Mouse (Mus musculus): ENCODE results near the gene Plekhm1. TPM values are rescaled to one million over a fixed set of nuclear protein-coding genes. Genes with fewer than 3 reads are reported as not detected.

The Plekhm1 gene
- polyA plus RNA-seq, 1 experiment from 2014 or later: 4.7 TPM

- no peak for TF ChIP-seq CTCF (IDR thresholded peaks at IDR 0.05; ENCODE audit: low read depth)
- 0 out of 2 replicates have a peak overlapping the region, but pooled peaks have one; percentile 54 for H3K27ac ChIP-seq (ENCODE audit: low read depth, low read length)
- no peak for ATAC-seq
- H3K4me2 ChIP-seq (replicated peaks; ENCODE audit: low read depth): 0 out of 2 replicates have a peak overlapping the region, but pooled peaks have one; percentile 17
- H3K4me3 ChIP-seq (ENCODE audit: low read depth, low read length): no peak overlapping the region
- no peaks in the 10 kb centered on the region for H3K27me3 ChIP-seq (replicated peaks; ENCODE audit: control insufficient read depth, insufficient read depth, low read length)
- no peak overlapping the region for H3K9ac ChIP-seq (ENCODE audit: low read depth, low read length)
- 48% methylated on average over 1 of the region's 1 CpGs for WGBS
- H3K36me3 ChIP-seq (ENCODE audit: control insufficient read depth, insufficient read depth): peaks cover 12% of the 10 kb centered on the region
- H3K9me3 ChIP-seq (ENCODE audit: control insufficient read depth): no peaks in the 10 kb centered on the region
- peaks cover 18% of the 10 kb centered on the region for H3K4me1 ChIP-seq (replicated peaks; ENCODE audit: control insufficient read depth, insufficient read depth, low read length)
These were observed 68.6 kb downstream of the Plekhm1 start for GRCm38 (mm10) chr11:103343881-103344280.

DNA sequence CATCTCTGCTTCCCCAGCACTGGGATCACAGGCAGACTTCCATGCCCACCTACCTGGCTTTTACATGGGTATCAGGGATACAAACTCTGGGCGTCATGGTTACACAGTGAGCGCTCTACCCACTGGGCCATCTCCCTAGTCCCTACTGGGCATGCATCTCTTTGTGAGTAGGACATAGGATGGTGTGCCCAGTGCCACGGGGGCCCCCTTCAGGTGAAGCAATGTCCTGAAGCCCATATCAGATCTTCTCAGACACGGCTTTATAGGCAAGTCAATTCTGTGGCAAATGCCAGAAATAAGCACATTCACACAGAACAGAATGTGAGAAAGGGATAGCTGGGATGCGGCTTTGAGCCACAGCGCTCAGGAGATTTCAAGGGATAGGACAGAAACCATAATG is 69.4 kb downstream of the Plekhm1 start:
- H3K9me3 ChIP-seq (ENCODE audit: control insufficient read depth): no peaks in the 10 kb centered on the region
- H3K9ac ChIP-seq (ENCODE audit: low read depth, low read length): no peak overlapping the region
- no peaks in the 10 kb centered on the region for H3K27me3 ChIP-seq (replicated peaks; ENCODE audit: control insufficient read depth, insufficient read depth, low read length)
- 78% methylated on average over 6 of the region's 6 CpGs for WGBS
- peak; percentile 60 for TF ChIP-seq CTCF (IDR thresholded peaks at IDR 0.05; ENCODE audit: low read depth)
- no peak for ATAC-seq
- H3K4me2 ChIP-seq (replicated peaks; ENCODE audit: low read depth): no peak overlapping the region
- peak overlapping the region; percentile 10; the same call in 1 of the 2 replicates for H3K27ac ChIP-seq (ENCODE audit: low read depth, low read length)
- H3K4me1 ChIP-seq (replicated peaks; ENCODE audit: control insufficient read depth, insufficient read depth, low read length): peaks cover 18% of the 10 kb centered on the region
- H3K4me3 ChIP-seq (ENCODE audit: low read depth, low read length): no peak overlapping the region
- H3K36me3 ChIP-seq (ENCODE audit: control insufficient read depth, insufficient read depth): peaks cover 17% of the 10 kb centered on the region

DNA sequence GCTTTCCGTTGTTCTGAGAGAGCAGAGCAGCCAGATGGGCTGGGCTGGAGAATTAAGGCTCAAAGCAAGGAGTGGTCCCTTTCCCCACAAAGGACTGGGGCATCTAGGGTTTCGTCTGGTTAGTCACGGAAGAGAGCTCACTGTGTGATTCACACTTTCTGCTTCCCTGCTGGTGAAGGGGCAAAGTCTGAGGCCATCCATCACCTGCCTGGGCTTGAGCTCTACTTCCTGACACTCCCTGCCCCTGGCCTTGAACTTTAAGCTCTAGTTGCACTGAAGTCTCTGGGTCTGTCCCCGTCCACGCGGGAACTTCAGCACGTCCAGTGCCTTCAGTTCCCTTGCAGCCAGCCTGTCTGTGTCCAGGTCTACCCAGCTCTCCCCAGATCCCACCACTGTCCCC is 71.8 kb downstream of the Plekhm1 start:
- no peak for TF ChIP-seq CTCF (IDR thresholded peaks at IDR 0.05; ENCODE audit: low read depth)
- Histone ChIP-seq H3K4me3 (ENCODE audit: low read depth, low read length) (no peak overlapping the region), H3K4me2 (replicated peaks; ENCODE audit: low read depth) (peak overlapping the region; percentile 69), H3K27me3 (replicated peaks; ENCODE audit: control insufficient read depth, insufficient read depth, low read length) (no peaks in the 10 kb centered on the region), H3K9me3 (ENCODE audit: control insufficient read depth) (no peaks in the 10 kb centered on the region), H3K36me3 (ENCODE audit: control insufficient read depth, insufficient read depth) (peaks cover 35% of the 10 kb centered on the region), H3K27ac (ENCODE audit: low read depth, low read length) (peak overlapping the region; percentile 98), H3K4me1 (replicated peaks; ENCODE audit: control insufficient read depth, insufficient read depth, low read length) (peaks cover 18% of the 10 kb centered on the region), H3K9ac (ENCODE audit: low read depth, low read length) (peak overlapping the region; percentile 58; the same call in 1 of the 2 replicates)
- ATAC-seq: peak; percentile 85
- WGBS: 12% methylated on average over 7 of the region's 7 CpGs

DNA sequence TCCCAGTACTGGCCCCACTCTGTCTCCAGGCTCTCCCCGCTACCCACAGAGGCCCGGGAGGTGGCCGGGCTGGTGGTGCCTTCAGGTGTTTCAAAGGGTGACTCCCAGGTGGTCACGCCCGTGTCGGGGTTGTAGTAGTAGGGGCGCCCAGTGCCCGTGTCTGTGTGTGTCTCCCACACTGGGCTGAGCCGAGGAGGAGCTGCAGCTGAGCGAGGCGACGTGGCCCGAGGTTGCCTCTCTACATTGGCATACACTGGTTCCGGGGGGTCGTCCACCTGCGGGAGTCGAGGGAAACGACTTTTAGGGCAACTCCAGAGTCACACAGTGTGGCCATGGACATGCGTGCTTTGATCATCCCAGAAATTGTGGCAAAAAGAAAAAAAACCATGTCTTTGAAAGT is 72.4 kb downstream of the Plekhm1 start:
- peak overlapping the region; percentile 58 for H3K9ac ChIP-seq (ENCODE audit: low read depth, low read length)
- peak overlapping the region; percentile 98 for H3K27ac ChIP-seq (ENCODE audit: low read depth, low read length)
- H3K4me3 ChIP-seq (ENCODE audit: low read depth, low read length): peak overlapping the region; percentile 30
- no peaks in the 10 kb centered on the region for H3K9me3 ChIP-seq (ENCODE audit: control insufficient read depth)
- no peak for TF ChIP-seq CTCF (IDR thresholded peaks at IDR 0.05; ENCODE audit: low read depth)
- no peaks in the 10 kb centered on the region for H3K27me3 ChIP-seq (replicated peaks; ENCODE audit: control insufficient read depth, insufficient read depth, low read length)
- peaks cover 35% of the 10 kb centered on the region for H3K36me3 ChIP-seq (ENCODE audit: control insufficient read depth, insufficient read depth)
- peak; percentile 37 for ATAC-seq
- 27% methylated on average over 19 of the region's 19 CpGs for WGBS
- H3K4me1 ChIP-seq (replicated peaks; ENCODE audit: control insufficient read depth, insufficient read depth, low read length): peaks cover 17% of the 10 kb centered on the region
- H3K4me2 ChIP-seq (replicated peaks; ENCODE audit: low read depth): peak overlapping the region; percentile 69

DNA sequence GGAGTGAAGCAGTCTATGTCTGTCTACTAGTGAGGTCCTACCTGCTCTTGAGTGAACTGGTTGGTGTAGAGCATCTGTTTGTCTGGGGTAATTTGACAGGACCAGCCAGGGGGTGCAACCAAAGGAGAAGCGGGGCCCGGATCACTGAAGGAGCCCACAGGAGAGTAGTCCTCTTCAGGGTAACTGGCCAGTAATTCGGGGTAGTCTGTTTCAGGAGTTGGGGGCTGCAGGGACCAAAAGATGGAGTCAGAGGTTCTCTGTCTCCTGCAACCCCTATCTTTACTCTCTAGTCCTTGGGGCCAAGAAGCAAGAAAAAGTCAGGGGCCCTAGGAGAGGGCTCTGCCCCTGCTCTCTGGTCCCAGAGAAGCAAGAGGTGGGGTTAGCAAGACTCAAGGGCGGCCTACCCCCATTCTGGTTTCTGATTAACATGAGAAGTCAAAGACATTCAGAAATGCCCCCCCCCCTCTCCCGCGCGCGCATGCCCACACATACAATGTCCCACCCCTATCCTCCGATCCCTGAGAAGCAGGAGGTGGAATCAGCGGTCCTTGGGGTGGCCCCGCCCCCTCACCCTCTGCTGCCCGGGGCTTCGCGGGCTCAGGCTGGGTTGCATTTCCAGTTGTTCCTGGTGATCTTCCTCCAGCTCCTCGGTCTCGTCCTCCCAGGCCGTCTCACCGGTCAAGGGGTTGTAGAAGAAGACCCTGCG is 72.9 kb downstream of the Plekhm1 start:
- Histone ChIP-seq H3K4me2 (replicated peaks; ENCODE audit: low read depth) (peak overlapping the region; percentile 69), H3K4me1 (replicated peaks; ENCODE audit: control insufficient read depth, insufficient read depth, low read length) (peaks cover 12% of the 10 kb centered on the region), H3K9ac (ENCODE audit: low read depth, low read length) (peak overlapping the region; percentile 58), H3K27ac (ENCODE audit: low read depth, low read length) (peak overlapping the region; percentile 98), H3K9me3 (ENCODE audit: control insufficient read depth) (no peaks in the 10 kb centered on the region), H3K36me3 (ENCODE audit: control insufficient read depth, insufficient read depth) (peaks cover 38% of the 10 kb centered on the region), H3K4me3 (ENCODE audit: low read depth, low read length) (peak overlapping the region; percentile 30), H3K27me3 (replicated peaks; ENCODE audit: control insufficient read depth, insufficient read depth, low read length) (no peaks in the 10 kb centered on the region)
- peak; percentile 65 for ATAC-seq
- TF ChIP-seq CTCF (IDR thresholded peaks at IDR 0.05; ENCODE audit: low read depth): no peak
- 30% methylated on average over 19 of the region's 19 CpGs for WGBS

GRCm38 (mm10) chr11:103338671-103339070 is 73.8 kb downstream of the Plekhm1 start:
- H3K36me3 ChIP-seq (ENCODE audit: control insufficient read depth, insufficient read depth): peaks cover 36% of the 10 kb centered on the region
- H3K4me2 ChIP-seq (replicated peaks; ENCODE audit: low read depth): no peak overlapping the region
- H3K27ac ChIP-seq (ENCODE audit: low read depth, low read length): peak overlapping the region; percentile 98
- WGBS: 89% methylated on average over 6 of the region's 6 CpGs
- ATAC-seq: no peak
- H3K27me3 ChIP-seq (replicated peaks; ENCODE audit: control insufficient read depth, insufficient read depth, low read length): no peaks in the 10 kb centered on the region
- no peak overlapping the region for H3K9ac ChIP-seq (ENCODE audit: low read depth, low read length)
- peaks cover 12% of the 10 kb centered on the region for H3K4me1 ChIP-seq (replicated peaks; ENCODE audit: control insufficient read depth, insufficient read depth, low read length)
- no peak overlapping the region for H3K4me3 ChIP-seq (ENCODE audit: low read depth, low read length)
- no peaks in the 10 kb centered on the region for H3K9me3 ChIP-seq (ENCODE audit: control insufficient read depth)
- no peak for TF ChIP-seq CTCF (IDR thresholded peaks at IDR 0.05; ENCODE audit: low read depth)

Measured in intestine, postnatal 0 days (tissue).